Mouse (Mus musculus) cortical plate, adult 2 months (tissue): ENCODE results near the gene Mmp28.

Experiments used
- CTCF ChIP-seq: fragments of 200-500 bp; IDR thresholded peaks from 2 replicates; pipeline ENCODE4 v1.5.1; 2011; ENCODE audit warnings: mild to moderate bottlenecking, control low read depth, low read length; ENCODE audit not compliant: insufficient read depth; ENCODE audit errors: extremely low read depth
- POLR2A ChIP-seq: fragments of 200-500 bp; IDR thresholded peaks from 2 replicates; pipeline ENCODE4 v1.6.1; 2011; ENCODE audit warnings: mild to moderate bottlenecking, low read length, control low read depth; ENCODE audit not compliant: insufficient read depth; ENCODE audit errors: extremely low read depth

DNA sequence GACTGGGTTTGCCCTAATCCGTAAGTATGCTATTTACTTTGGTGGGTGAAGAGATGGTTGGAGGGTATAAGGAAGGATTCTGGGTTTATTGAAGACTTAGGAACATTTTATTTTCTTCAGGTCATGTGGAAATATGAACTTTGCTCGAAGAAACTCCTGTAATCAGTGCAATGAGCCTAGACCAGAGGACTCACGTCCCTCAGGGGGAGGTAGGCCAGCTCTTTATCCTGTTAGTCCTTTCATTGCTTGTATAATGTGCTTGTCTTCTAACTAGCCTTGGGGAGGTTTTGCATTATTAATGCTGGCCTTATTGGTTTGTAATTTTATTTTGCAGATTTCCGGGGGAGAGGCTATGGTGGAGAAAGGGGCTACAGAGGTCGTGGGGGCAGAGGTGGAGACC, 41.4 kb upstream of the Mmp28 start:
- no peak for TF ChIP-seq POLR2A
- no peak for TF ChIP-seq CTCF
